Mouse (Mus musculus): Measurements from ENCODE around the gene Gm21190. TPM values are rescaled to one million over a fixed set of nuclear protein-coding genes. Genes with fewer than 3 reads are reported as not detected.
"Not testable (repeated sequence)": the region's sequence is repeated elsewhere in the genome, so short reads cannot be mapped to it uniquely, and the experiment has no call there.

Gm21190 gene
- polyA plus RNA-seq (2015; fragmentation: Nextera tagmentation; extraction: Ambion mirVana): not detected in 2 replicates

- not testable (repeated sequence) for ATAC-seq; H3K4me1 ChIP-seq (ENCODE audit: insufficient read depth); H3K4me3 ChIP-seq (ENCODE audit: low read depth, low read length); H3K36me3 ChIP-seq (replicated peaks; ENCODE audit: insufficient read depth, low read length); H3K27me3 ChIP-seq (ENCODE audit: insufficient read depth, low read length); H3K27ac ChIP-seq (ENCODE audit: low read depth); DNase-seq; H3K9ac ChIP-seq (replicated peaks); H3K9me3 ChIP-seq (ENCODE audit: low read length); H3K4me2 ChIP-seq (ENCODE audit: low read depth, low read length)
- no CpG with 5 or more reads among the region's 1 CpGs for WGBS (ENCODE audit: insufficient replicate concordance)
These were observed at the start of gene Gm21190 for GRCm38 (mm10) chr5:15529122-15529521. Gene Gm21190, minus strand, starts transcription at chr5:15529222.

- H3K9ac ChIP-seq (replicated peaks); DNase-seq; H3K9me3 ChIP-seq (ENCODE audit: low read length); H3K27me3 ChIP-seq (ENCODE audit: insufficient read depth, low read length); H3K4me1 ChIP-seq (ENCODE audit: insufficient read depth); H3K36me3 ChIP-seq (replicated peaks; ENCODE audit: insufficient read depth, low read length); ATAC-seq; H3K4me2 ChIP-seq (ENCODE audit: low read depth, low read length); H3K4me3 ChIP-seq (ENCODE audit: low read depth, low read length); H3K27ac ChIP-seq (ENCODE audit: low read depth): not testable (repeated sequence)
- WGBS (ENCODE audit: insufficient replicate concordance): no CpG with 5 or more reads among the region's 1 CpGs
These were observed 48.0 kb upstream of the Gm21190 start, which contains the start of gene Gm21083 for GRCm38 (mm10) chr5:15577033-15577432. Gene Gm21083, plus strand, starts transcription at chr5:15577333.

- not testable (repeated sequence) for H3K27me3 ChIP-seq (ENCODE audit: insufficient read depth, low read length); ATAC-seq; H3K4me1 ChIP-seq (ENCODE audit: insufficient read depth); H3K4me2 ChIP-seq (ENCODE audit: low read depth, low read length); H3K36me3 ChIP-seq (replicated peaks; ENCODE audit: insufficient read depth, low read length); H3K4me3 ChIP-seq (ENCODE audit: low read depth, low read length); DNase-seq; H3K27ac ChIP-seq (ENCODE audit: low read depth); H3K9me3 ChIP-seq (ENCODE audit: low read length); H3K9ac ChIP-seq (replicated peaks)
These were observed 44.7 kb upstream of the Gm21190 start for GRCm38 (mm10) chr5:15573735-15574134.

- DNase-seq; H3K9me3 ChIP-seq (ENCODE audit: low read length); H3K4me3 ChIP-seq (ENCODE audit: low read depth, low read length); H3K27me3 ChIP-seq (ENCODE audit: insufficient read depth, low read length); H3K4me1 ChIP-seq (ENCODE audit: insufficient read depth); H3K36me3 ChIP-seq (replicated peaks; ENCODE audit: insufficient read depth, low read length); H3K9ac ChIP-seq (replicated peaks); H3K27ac ChIP-seq (ENCODE audit: low read depth); H3K4me2 ChIP-seq (ENCODE audit: low read depth, low read length); ATAC-seq: not testable (repeated sequence)
- 63% methylated on average over 3 of the region's 3 CpGs for WGBS (ENCODE audit: insufficient replicate concordance)
These were observed 32.6 kb upstream of the Gm21190 start for GRCm38 (mm10) chr5:15561425-15562264.

- H3K4me2 ChIP-seq (ENCODE audit: low read depth, low read length); ATAC-seq; H3K4me3 ChIP-seq (ENCODE audit: low read depth, low read length); H3K27me3 ChIP-seq (ENCODE audit: insufficient read depth, low read length); H3K36me3 ChIP-seq (replicated peaks; ENCODE audit: insufficient read depth, low read length); DNase-seq; H3K27ac ChIP-seq (ENCODE audit: low read depth); H3K4me1 ChIP-seq (ENCODE audit: insufficient read depth); H3K9me3 ChIP-seq (ENCODE audit: low read length); H3K9ac ChIP-seq (replicated peaks): not testable (repeated sequence)
- WGBS (ENCODE audit: insufficient replicate concordance): 68% methylated on average over 1 of the region's 1 CpGs
These were observed 29.6 kb upstream of the Gm21190 start for GRCm38 (mm10) chr5:15558654-15559053.

- TF ChIP-seq CTCF (IDR thresholded peaks at IDR 0.05; ENCODE audit: low read depth): peak; percentile 46
- WGBS (ENCODE audit: insufficient replicate concordance): 8% methylated on average over 3 of the region's 3 CpGs
These were observed 20.6 kb upstream of the Gm21190 start for GRCm38 (mm10) chr5:15549606-15550005.

GRCm38 (mm10) chr5:15549134-15549533 lies 20.1 kb upstream of the Gm21190 start:
- H3K36me3 ChIP-seq (replicated peaks; ENCODE audit: insufficient read depth, low read length); H3K4me1 ChIP-seq (ENCODE audit: insufficient read depth); H3K4me2 ChIP-seq (ENCODE audit: low read depth, low read length); H3K4me3 ChIP-seq (ENCODE audit: low read depth, low read length); H3K27me3 ChIP-seq (ENCODE audit: insufficient read depth, low read length); H3K9me3 ChIP-seq (ENCODE audit: low read length); H3K9ac ChIP-seq (replicated peaks); H3K27ac ChIP-seq (ENCODE audit: low read depth); ATAC-seq: not testable (repeated sequence)
- DNase-seq: peak; percentile 31
- 33% methylated on average over 1 of the region's 1 CpGs for WGBS (ENCODE audit: insufficient replicate concordance)

More at GRCm38 (mm10) chr5:15549606-15550005, 20.6 kb upstream of the Gm21190 start:
- H3K27me3 ChIP-seq (ENCODE audit: insufficient read depth, low read length); H3K4me1 ChIP-seq (ENCODE audit: insufficient read depth); H3K9me3 ChIP-seq (ENCODE audit: low read length); H3K4me3 ChIP-seq (ENCODE audit: low read depth, low read length); DNase-seq; H3K27ac ChIP-seq (ENCODE audit: low read depth); ATAC-seq; H3K4me2 ChIP-seq (ENCODE audit: low read depth, low read length); H3K36me3 ChIP-seq (replicated peaks; ENCODE audit: insufficient read depth, low read length); H3K9ac ChIP-seq (replicated peaks): not testable (repeated sequence)

GRCm38 (mm10) chr5:15548642-15549041 lies 19.6 kb upstream of the Gm21190 start:
- not testable (repeated sequence) for H3K27me3 ChIP-seq (ENCODE audit: insufficient read depth, low read length); H3K4me3 ChIP-seq (ENCODE audit: low read depth, low read length); ATAC-seq; H3K4me1 ChIP-seq (ENCODE audit: insufficient read depth); H3K9me3 ChIP-seq (ENCODE audit: low read length); H3K27ac ChIP-seq (ENCODE audit: low read depth); H3K4me2 ChIP-seq (ENCODE audit: low read depth, low read length); H3K9ac ChIP-seq (replicated peaks); H3K36me3 ChIP-seq (replicated peaks; ENCODE audit: insufficient read depth, low read length); DNase-seq
- WGBS (ENCODE audit: insufficient replicate concordance): 69% methylated on average over 6 of the region's 6 CpGs
